Mouse (Mus musculus) liver, adult (tissue): ENCODE measurements around the gene Mipol1.

ENCODE experiments used
- GATA4 ChIP-seq: IDR thresholded peaks from 2 replicates; pipeline ENCODE4 v1.6.1; 2014; ENCODE audit warnings: mild to moderate bottlenecking, low read length; ENCODE audit not compliant: insufficient replicate concordance

Gene Mipol1

GRCm38 (mm10) chr12:57450017-57450583, 219.9 kb downstream of the Mipol1 start:
- TF ChIP-seq GATA4, result no peak

- TF ChIP-seq GATA4, result no peak
Measured at GRCm38 (mm10) chr12:57456911-57457310, 226.7 kb downstream of the Mipol1 start.

- no peak for TF ChIP-seq GATA4
Measured at GRCm38 (mm10) chr12:57457339-57457738, 227.1 kb downstream of the Mipol1 start.

GRCm38 (mm10) chr12:57464520-57465334, 234.5 kb downstream of the Mipol1 start:
- no peak for TF ChIP-seq GATA4

GRCm38 (mm10) chr12:57471786-57472185, 241.6 kb downstream of the Mipol1 start:
- TF ChIP-seq GATA4, result no peak

GRCm38 (mm10) chr12:57476876-57477275, 246.6 kb downstream of the Mipol1 start:
- no peak for TF ChIP-seq GATA4

- no peak for TF ChIP-seq GATA4
Measured at GRCm38 (mm10) chr12:57481823-57482222, 251.6 kb downstream of the Mipol1 start.

GRCm38 (mm10) chr12:57496347-57497119, 266.3 kb downstream of the Mipol1 start:
- no peak for TF ChIP-seq GATA4

GRCm38 (mm10) chr12:57500246-57500645, 270.0 kb downstream of the Mipol1 start:
- no peak for TF ChIP-seq GATA4

- no peak for TF ChIP-seq GATA4
Measured at GRCm38 (mm10) chr12:57505329-57505728, 275.1 kb downstream of the Mipol1 start.

GRCm38 (mm10) chr12:57508938-57509337, 278.7 kb downstream of the Mipol1 start:
- no peak for TF ChIP-seq GATA4

GRCm38 (mm10) chr12:57509726-57510125, 279.5 kb downstream of the Mipol1 start:
- no peak for TF ChIP-seq GATA4

GRCm38 (mm10) chr12:57511127-57511526, 280.9 kb downstream of the Mipol1 start:
- no peak for TF ChIP-seq GATA4

GRCm38 (mm10) chr12:57511560-57511959, 281.3 kb downstream of the Mipol1 start:
- TF ChIP-seq GATA4, result no peak

- TF ChIP-seq GATA4, result no peak
Measured at GRCm38 (mm10) chr12:57514552-57514951, 284.3 kb downstream of the Mipol1 start.
